Mouse (Mus musculus) kidney, adult 2 months (tissue): ENCODE measurements around the gene Prss53.

Experiments used
- CTCF ChIP-seq: fragments of 200-500 bp; conservative IDR thresholded peaks from 2 replicates; pipeline ENCODE4 v1.5.1; 2011; ENCODE audit warnings: low read depth, mild to moderate bottlenecking, control low read depth, low read length, moderate library complexity, mixed read lengths; ENCODE audit not compliant: insufficient read depth, insufficient read length
- POLR2A ChIP-seq: fragments of 200-500 bp; IDR thresholded peaks from one replicate; pipeline ENCODE4 v1.6.1; 2011; ENCODE audit warnings: low read depth, low read length, control low read depth

DNA sequence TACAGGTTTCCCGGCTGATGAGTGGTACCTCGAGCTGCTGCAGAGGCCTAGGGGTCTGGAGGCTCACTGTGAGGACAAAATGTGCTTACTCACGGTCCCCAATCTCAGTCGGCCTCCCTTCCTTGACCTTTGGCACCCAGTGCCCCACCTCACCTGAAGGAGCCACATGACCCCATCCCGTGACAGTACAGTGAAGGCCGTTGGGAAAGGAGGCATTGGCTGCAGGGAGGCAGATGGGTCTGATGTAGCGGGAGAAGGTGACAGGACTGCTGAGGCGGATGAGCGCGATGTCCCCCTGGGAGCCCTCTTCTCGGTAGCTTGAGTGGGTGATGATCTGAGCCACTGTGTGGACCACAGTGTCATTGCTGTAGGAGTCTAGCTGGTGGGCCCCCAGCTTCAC lies 36.1 kb upstream of the Prss53 start:
- TF ChIP-seq CTCF (no peak), POLR2A (peak; percentile 88)
